Mouse (Mus musculus) liver, postnatal 0 days (tissue): ENCODE measurements at regions not wholly inside any gene's neighbourhood (a gene's known extent, or its start where the extent isn't known, plus 50 kb on each side); places are given as distances from the start of the nearest gene placed in this dataset.

ENCODE experiments used
- CTCF ChIP-seq: sonication (generic); IDR thresholded peaks from 2 replicates; pipeline ENCODE4 v1.5.1; 2016; ENCODE audit warnings: antibody characterized with exemption, low read depth
- EP300 ChIP-seq: IDR thresholded peaks from 2 replicates; pipeline ENCODE4 v1.6.1; 2016; ENCODE audit warnings: antibody characterized with exemption, low read depth, mild to moderate bottlenecking

DNA sequence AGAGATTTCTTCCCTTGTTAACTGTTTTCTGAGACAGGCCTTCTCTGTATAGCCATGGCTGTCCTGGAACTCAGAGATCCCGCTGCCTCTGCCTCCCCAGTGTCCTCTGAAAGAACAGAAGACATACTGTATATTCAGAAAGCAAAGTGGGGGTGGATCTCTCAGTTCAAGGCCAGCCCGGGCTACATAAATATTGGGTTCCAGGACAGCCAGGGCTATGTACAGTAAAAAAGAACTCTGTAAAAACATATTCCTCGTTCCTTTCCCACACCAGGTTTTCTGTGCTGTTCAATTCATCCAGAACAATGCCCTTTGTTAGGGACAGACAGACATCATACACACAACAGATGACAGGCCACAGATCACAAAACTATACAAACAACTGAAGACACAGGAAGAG is 54.3 kb upstream of the Ddx3x start:
- TF ChIP-seq CTCF: no peak
- no peak for TF ChIP-seq EP300
